Mouse (Mus musculus): ENCODE measurements around the gene Gm3238. TPM values are rescaled to one million over a fixed set of nuclear protein-coding genes. Genes with fewer than 3 reads are reported as not detected.
"Not testable (repeated sequence)": the region's sequence is repeated elsewhere in the genome, so short reads cannot be mapped to it uniquely, and the experiment has no call there.

Gm3238 gene
- polyA plus RNA-seq (2014; fragmentation: Nextera tagmentation; extraction: Ambion mirVana): not detected in 2 replicates

DNA sequence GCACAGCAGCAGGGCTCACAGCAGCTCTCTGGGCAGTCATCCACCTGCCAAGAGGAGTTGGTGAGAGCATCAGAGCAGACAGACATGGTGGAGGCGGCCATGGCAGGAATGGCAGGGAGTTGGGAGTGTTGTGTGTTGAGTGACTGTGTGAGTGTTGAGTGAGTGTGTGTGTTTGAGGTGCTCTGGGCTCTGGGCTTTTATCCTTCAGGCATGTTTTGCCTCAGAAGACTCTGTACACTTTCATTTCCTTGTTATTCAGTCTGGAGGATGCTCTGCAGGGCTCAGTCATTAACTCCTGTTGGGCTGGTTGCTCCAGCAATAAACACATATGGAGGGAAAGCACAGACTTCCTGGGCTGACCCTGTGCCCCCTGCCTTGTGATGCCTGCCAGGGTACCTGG lies at the start of gene Gm3238:
Gene Gm3238, minus strand, starts transcription at position 101 of the 400 bp plus-strand sequence.
- 20% methylated on average over 1 of the region's 1 CpGs for WGBS
- ATAC-seq (replicated peaks; ENCODE audit: low FRiP score); H3K27ac ChIP-seq (ENCODE audit: low read depth, low read length): not testable (repeated sequence)

DNA sequence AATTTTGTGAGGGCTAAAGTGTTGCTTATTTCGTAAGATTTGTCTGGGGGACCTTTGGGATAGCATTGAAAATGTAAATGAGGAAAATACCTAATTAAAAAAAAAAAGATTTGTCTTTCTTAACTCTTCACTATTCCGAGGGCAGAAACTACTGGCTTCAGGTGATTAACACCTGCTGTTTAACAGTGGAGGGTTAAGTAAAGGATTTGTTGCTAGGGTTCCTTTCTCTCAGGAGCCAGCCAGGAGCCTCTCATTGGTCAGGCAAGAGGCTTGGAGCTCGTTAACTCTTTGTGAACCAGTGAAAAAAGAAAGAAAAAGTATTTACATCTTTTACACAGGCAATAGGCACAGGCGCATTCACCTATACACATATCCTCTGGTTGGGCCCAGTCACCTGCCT lies 48.1 kb upstream of the Gm3238 start:
- DNase-seq (ENCODE audit: low spot score) (no peak), ATAC-seq (replicated peaks; ENCODE audit: low FRiP score) (no peak)
- WGBS: 53% methylated on average over 4 of the region's 4 CpGs
- H3K36me3 ChIP-seq (ENCODE audit: control insufficient read depth, insufficient read depth, low read length): no peaks in the 10 kb centered on the region
- H3K4me3 ChIP-seq (ENCODE audit: low read depth, low read length): no peak overlapping the region
- H3K4me1 ChIP-seq (replicated peaks; ENCODE audit: control insufficient read depth, insufficient read depth, low read length): no peaks in the 10 kb centered on the region
- no peak overlapping the region for H3K4me2 ChIP-seq
- no peaks in the 10 kb centered on the region for H3K9me3 ChIP-seq (ENCODE audit: control insufficient read depth, low read length)
- H3K27ac ChIP-seq (ENCODE audit: low read depth, low read length): no peak overlapping the region
- H3K27me3 ChIP-seq (replicated peaks; ENCODE audit: control insufficient read depth, insufficient read depth, low read length): no peaks in the 10 kb centered on the region
- no peak overlapping the region for H3K9ac ChIP-seq (ENCODE audit: low read depth, low read length)

More for the DNA sequence above, at the start of gene Gm3238:
- not testable (repeated sequence) for H3K9me3 ChIP-seq (ENCODE audit: control insufficient read depth, low read length); H3K4me2 ChIP-seq; H3K36me3 ChIP-seq (ENCODE audit: control insufficient read depth, insufficient read depth, low read length); H3K27me3 ChIP-seq (replicated peaks; ENCODE audit: control insufficient read depth, insufficient read depth, low read length); H3K9ac ChIP-seq (ENCODE audit: low read depth, low read length); H3K4me3 ChIP-seq (ENCODE audit: low read depth, low read length); DNase-seq (ENCODE audit: low spot score); H3K4me1 ChIP-seq (replicated peaks; ENCODE audit: control insufficient read depth, insufficient read depth, low read length)

DNA sequence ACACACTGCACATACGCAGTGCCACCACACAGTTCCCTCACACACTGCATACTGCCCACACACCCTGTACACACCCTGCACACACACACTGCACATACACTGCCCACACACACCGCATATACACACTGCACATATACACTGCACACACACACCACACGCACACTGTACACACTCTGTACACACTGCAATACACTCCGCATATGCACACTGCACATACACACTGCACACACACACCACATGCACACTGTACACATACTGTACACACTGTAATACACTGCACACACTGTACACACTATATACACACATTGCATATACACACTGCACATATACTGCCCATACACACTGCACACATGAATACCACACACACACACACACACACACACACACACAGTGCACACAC lies 47.4 kb upstream of the Gm3238 start:
- ATAC-seq (replicated peaks; ENCODE audit: low FRiP score) (no peak), DNase-seq (ENCODE audit: low spot score) (no peak)
- H3K4me2 ChIP-seq: no peak overlapping the region
- no peaks in the 10 kb centered on the region for H3K36me3 ChIP-seq (ENCODE audit: control insufficient read depth, insufficient read depth, low read length)
- H3K9ac ChIP-seq (ENCODE audit: low read depth, low read length): no peak overlapping the region
- 83% methylated on average over 4 of the region's 4 CpGs for WGBS
- no peak overlapping the region for H3K27ac ChIP-seq (ENCODE audit: low read depth, low read length)
- H3K4me3 ChIP-seq (ENCODE audit: low read depth, low read length): no peak overlapping the region
- no peaks in the 10 kb centered on the region for H3K4me1 ChIP-seq (replicated peaks; ENCODE audit: control insufficient read depth, insufficient read depth, low read length)
- H3K9me3 ChIP-seq (ENCODE audit: control insufficient read depth, low read length): no peaks in the 10 kb centered on the region
- H3K27me3 ChIP-seq (replicated peaks; ENCODE audit: control insufficient read depth, insufficient read depth, low read length): no peaks in the 10 kb centered on the region

DNA sequence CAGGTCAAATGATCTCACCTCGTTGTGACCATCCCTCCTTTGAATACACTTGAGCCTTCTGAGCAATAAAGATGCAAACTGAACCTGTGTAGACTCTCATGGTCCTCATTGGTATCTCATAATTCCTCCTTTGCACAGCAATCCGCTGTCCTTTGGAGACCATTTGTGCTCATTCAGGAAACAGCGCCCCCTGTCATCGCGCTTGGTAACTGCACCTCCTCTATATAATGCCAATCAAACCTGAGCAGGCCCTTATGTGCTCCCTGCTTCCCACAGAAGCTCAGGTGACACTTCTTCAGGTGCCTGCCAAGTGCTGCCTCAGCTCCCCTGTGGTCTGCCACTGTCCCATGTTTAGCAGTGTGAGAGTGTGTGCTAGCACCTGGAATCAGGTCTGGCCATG lies 44.4 kb upstream of the Gm3238 start:
- no peaks in the 10 kb centered on the region for H3K4me1 ChIP-seq (replicated peaks; ENCODE audit: control insufficient read depth, insufficient read depth, low read length)
- no peak overlapping the region for H3K9ac ChIP-seq (ENCODE audit: low read depth, low read length)
- H3K27ac ChIP-seq (ENCODE audit: low read depth, low read length): no peak overlapping the region
- no peak overlapping the region for H3K4me2 ChIP-seq
- H3K36me3 ChIP-seq (ENCODE audit: control insufficient read depth, insufficient read depth, low read length): no peaks in the 10 kb centered on the region
- ATAC-seq (replicated peaks; ENCODE audit: low FRiP score): no peak
- no peak for DNase-seq (ENCODE audit: low spot score)
- no peak overlapping the region for H3K4me3 ChIP-seq (ENCODE audit: low read depth, low read length)
- H3K27me3 ChIP-seq (replicated peaks; ENCODE audit: control insufficient read depth, insufficient read depth, low read length): no peaks in the 10 kb centered on the region
- H3K9me3 ChIP-seq (ENCODE audit: control insufficient read depth, low read length): no peaks in the 10 kb centered on the region
- WGBS: 23% methylated on average over 5 of the region's 5 CpGs

DNA sequence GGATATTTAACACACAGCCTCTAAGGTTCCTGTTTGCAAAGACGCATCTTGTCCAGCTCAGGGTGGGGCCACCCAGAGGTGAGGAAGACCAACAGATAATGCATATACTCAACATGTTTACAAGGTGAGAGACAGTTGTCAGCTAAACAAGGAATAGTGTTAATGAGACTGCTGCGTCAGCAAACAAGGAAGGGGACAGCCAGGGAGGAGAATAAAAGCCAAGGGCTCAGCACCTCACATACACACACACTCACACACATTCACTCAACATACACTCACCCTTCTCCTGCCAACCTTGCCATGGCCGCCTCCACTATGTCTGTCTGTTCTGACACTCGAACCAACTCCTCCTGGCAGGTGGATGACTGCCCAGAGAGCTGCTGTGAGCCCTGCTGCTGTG lies 43.3 kb upstream of the Gm3238 start, which contains the start of gene Gm2696:
Gene Gm2696, plus strand, starts transcription at position 301 of the 400 bp plus-strand sequence.
- ATAC-seq (replicated peaks; ENCODE audit: low FRiP score): no peak
- no peaks in the 10 kb centered on the region for H3K4me1 ChIP-seq (replicated peaks; ENCODE audit: control insufficient read depth, insufficient read depth, low read length)
- no peak for DNase-seq (ENCODE audit: low spot score)
- WGBS: 38% methylated on average over 4 of the region's 4 CpGs
- H3K36me3 ChIP-seq (ENCODE audit: control insufficient read depth, insufficient read depth, low read length): no peaks in the 10 kb centered on the region
- H3K9ac ChIP-seq (ENCODE audit: low read depth, low read length): no peak within 1 kb of the TSS
- H3K27ac ChIP-seq (ENCODE audit: low read depth, low read length): no peak within 1 kb of the TSS
- no peaks in the 10 kb centered on the region for H3K9me3 ChIP-seq (ENCODE audit: control insufficient read depth, low read length)
- no peak within 1 kb of the TSS for H3K4me3 ChIP-seq (ENCODE audit: low read depth, low read length)
- H3K27me3 ChIP-seq (replicated peaks; ENCODE audit: control insufficient read depth, insufficient read depth, low read length): no peaks in the 10 kb centered on the region
- H3K4me2 ChIP-seq: no peak within 1 kb of the TSS

DNA sequence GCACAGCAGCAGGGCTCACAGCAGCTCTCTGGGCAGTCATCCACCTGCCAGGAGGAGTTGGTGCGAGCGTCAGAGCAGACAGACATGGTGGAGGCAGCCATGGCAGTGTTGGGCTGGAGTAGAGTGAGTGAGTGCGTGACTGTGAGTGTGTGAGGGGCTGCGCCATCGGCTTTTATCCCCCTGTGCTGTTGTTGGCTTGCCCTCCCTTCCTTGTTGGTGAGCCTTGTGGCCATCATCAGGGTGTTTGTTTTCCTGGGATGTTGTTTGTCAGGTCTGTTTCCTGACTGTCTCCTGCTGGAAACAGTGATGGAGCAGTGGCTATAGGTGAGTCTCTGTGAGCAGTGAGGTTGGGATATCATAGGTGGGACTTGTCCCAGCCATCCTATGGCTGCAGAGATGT lies 40.6 kb upstream of the Gm3238 start, which contains the start of gene Gm9507:
Gene Gm9507, minus strand, starts transcription at position 101 of the 400 bp plus-strand sequence.
- no peak within 1 kb of the TSS for H3K4me3 ChIP-seq (ENCODE audit: low read depth, low read length)
- no peaks in the 10 kb centered on the region for H3K4me1 ChIP-seq (replicated peaks; ENCODE audit: control insufficient read depth, insufficient read depth, low read length)
- ATAC-seq (replicated peaks; ENCODE audit: low FRiP score): no peak
- WGBS: 70% methylated on average over 5 of the region's 5 CpGs
- H3K36me3 ChIP-seq (ENCODE audit: control insufficient read depth, insufficient read depth, low read length): no peaks in the 10 kb centered on the region
- H3K9me3 ChIP-seq (ENCODE audit: control insufficient read depth, low read length): no peaks in the 10 kb centered on the region
- DNase-seq (ENCODE audit: low spot score): no peak
- H3K4me2 ChIP-seq: no peak within 1 kb of the TSS
- no peak within 1 kb of the TSS for H3K27ac ChIP-seq (ENCODE audit: low read depth, low read length)
- H3K27me3 ChIP-seq (replicated peaks; ENCODE audit: control insufficient read depth, insufficient read depth, low read length): no peaks in the 10 kb centered on the region
- H3K9ac ChIP-seq (ENCODE audit: low read depth, low read length): no peak within 1 kb of the TSS

DNA sequence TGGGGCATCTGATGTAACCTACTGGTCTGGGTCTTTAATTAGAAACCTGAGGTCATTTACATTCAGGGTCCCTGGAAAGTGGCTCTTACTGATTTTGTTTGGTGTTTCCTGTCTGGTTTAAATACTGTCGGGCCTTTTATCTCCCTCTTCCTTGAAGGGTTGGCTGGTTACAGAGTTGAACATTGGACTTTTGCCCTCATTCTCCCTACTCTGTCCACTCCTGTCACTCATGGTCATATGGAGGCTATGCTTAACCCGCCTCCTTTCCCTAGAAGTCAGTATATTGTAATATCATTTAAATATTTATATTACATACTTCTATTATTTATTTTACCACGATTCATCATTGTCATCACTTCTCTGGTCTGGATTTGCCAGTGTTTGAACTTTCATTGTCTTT lies 33.0 kb upstream of the Gm3238 start:
- Histone ChIP-seq H3K4me1 (replicated peaks; ENCODE audit: control insufficient read depth, insufficient read depth, low read length) (no peaks in the 10 kb centered on the region), H3K36me3 (ENCODE audit: control insufficient read depth, insufficient read depth, low read length) (no peaks in the 10 kb centered on the region), H3K9me3 (ENCODE audit: control insufficient read depth, low read length) (no peaks in the 10 kb centered on the region), H3K4me2 (no peak overlapping the region), H3K27me3 (replicated peaks; ENCODE audit: control insufficient read depth, insufficient read depth, low read length) (no peaks in the 10 kb centered on the region), H3K9ac (ENCODE audit: low read depth, low read length) (no peak overlapping the region), H3K4me3 (ENCODE audit: low read depth, low read length) (no peak overlapping the region), H3K27ac (ENCODE audit: low read depth, low read length) (no peak overlapping the region)
- WGBS: 55% methylated on average over 3 of the region's 3 CpGs
- no peak for DNase-seq (ENCODE audit: low spot score)
- ATAC-seq (replicated peaks; ENCODE audit: low FRiP score): no peak

DNA sequence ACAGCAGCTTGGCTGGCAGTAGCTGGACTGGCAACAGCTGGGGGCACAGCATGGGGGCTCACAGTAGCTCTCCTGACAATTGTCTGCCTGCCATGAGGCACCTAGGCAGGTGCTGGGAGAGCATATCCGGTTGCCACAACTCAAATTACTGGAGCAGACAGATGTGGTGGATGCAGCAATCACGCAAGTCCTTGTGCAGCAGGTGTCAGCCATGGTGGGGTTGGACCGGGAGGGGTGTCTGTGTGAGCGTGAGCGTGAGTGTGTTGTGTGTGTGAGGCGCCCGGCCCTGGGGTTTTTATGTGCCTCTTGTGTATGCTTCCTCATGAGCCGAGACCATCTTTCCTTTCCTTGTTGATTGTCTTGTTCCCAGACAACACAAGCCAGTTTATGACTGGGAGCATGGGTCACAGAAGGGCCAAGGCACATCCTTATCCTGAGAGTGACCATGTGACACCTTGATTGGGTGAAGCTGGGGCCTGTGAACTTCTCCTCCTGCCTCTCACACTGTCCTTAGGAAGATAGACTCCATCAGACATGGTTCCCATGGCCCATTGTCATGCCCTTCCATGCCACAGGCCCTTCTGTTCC lies 27.9 kb upstream of the Gm3238 start, which contains the start of gene Gm19668:
Gene Gm19668, minus strand, starts transcription at position 213 of the 588 bp plus-strand sequence.
- no peak for ATAC-seq (replicated peaks; ENCODE audit: low FRiP score)
- no peak within 1 kb of the TSS for H3K27ac ChIP-seq (ENCODE audit: low read depth, low read length)

DNA sequence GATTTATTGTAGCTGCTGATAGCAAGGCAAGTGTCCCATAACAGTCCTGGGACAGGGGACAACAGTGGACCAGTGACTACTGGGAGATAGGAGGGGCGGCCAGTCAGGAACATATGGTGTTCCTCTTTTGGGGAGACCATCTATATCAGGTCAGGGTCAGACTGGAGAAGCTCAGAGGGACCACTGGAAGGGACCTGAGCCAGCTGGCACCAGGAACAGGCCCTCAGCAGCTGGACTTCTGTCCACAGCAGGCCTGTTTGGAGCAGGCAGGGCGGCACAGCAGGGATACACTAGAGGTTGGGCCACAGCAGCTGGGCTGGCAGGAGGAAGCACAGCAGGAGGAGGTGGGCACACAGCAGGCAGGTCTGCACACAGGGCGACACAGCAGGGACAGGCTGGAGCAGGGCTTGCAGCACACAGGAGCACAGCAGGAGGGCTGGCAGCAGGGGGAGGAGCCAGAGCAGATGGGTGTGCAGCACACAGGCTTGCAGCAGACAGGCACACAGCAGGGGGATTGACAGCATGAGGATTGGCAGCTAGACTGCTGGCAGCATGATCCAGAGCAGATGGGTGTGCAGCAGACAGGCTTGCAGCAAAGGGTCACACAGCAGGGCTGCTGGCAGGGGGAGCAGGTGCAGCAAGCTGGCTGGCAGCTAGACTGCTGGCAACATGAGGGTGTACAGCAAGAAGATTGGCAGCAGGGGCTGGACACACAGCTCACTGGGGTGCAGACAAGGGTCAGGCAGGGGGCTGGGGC lies 27.2 kb upstream of the Gm3238 start:
- not testable (repeated sequence) for H3K4me1 ChIP-seq (replicated peaks; ENCODE audit: control insufficient read depth, insufficient read depth, low read length); H3K36me3 ChIP-seq (ENCODE audit: control insufficient read depth, insufficient read depth, low read length); H3K4me3 ChIP-seq (ENCODE audit: low read depth, low read length); H3K27ac ChIP-seq (ENCODE audit: low read depth, low read length); H3K27me3 ChIP-seq (replicated peaks; ENCODE audit: control insufficient read depth, insufficient read depth, low read length); ATAC-seq (replicated peaks; ENCODE audit: low FRiP score); DNase-seq (ENCODE audit: low spot score); H3K4me2 ChIP-seq; H3K9me3 ChIP-seq (ENCODE audit: control insufficient read depth, low read length); H3K9ac ChIP-seq (ENCODE audit: low read depth, low read length)
- WGBS: 40% methylated on average over 3 of the region's 3 CpGs

More for the DNA sequence above, 27.9 kb upstream of the Gm3238 start, which contains the start of gene Gm19668:
- Histone ChIP-seq H3K4me1 (replicated peaks; ENCODE audit: control insufficient read depth, insufficient read depth, low read length) (no peaks in the 10 kb centered on the region), H3K36me3 (ENCODE audit: control insufficient read depth, insufficient read depth, low read length) (no peaks in the 10 kb centered on the region), H3K9me3 (ENCODE audit: control insufficient read depth, low read length) (no peaks in the 10 kb centered on the region), H3K27me3 (replicated peaks; ENCODE audit: control insufficient read depth, insufficient read depth, low read length) (no peaks in the 10 kb centered on the region), H3K9ac (ENCODE audit: low read depth, low read length) (no peak within 1 kb of the TSS), H3K4me3 (ENCODE audit: low read depth, low read length) (no peak within 1 kb of the TSS), H3K4me2 (no peak within 1 kb of the TSS)
- 64% methylated on average over 8 of the region's 8 CpGs for WGBS
- no peak for DNase-seq (ENCODE audit: low spot score)

All from liver, embryonic 11.5 days (tissue).